10 mouse cellular contexts compared by ENCODE assay signal in the genomic region with DNA sequence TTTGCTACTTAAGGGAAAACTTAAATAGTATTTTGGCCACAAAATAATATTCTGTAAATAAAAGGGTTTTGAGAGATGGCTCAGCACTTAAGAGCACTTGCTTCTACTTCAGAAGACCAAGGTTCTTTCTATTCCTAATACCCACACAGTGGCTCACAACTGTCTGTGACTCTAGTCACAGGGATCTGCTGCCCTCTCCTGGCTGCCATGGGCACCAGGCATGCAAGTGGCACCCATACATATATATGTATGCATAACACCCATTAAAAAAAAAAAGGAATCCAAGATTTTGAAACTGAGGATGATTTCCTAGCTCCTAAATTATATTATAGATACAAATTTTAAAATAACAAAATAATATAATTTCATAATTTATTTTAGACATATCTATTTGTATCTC. TPM values are rescaled to one million over a fixed set of nuclear protein-coding genes. Genes with fewer than 3 reads are reported as not detected.
DNase-seq lines count a peak whose midpoint lies in the region; ATAC-seq and TF ChIP-seq lines count a peak whose summit lies in the region.
"Had no signal": no experiment of that assay in that cellular context is flagged by ENCODE, and none has a peak within 500 bp of the region (broad histone marks: within the 10 kb centered on the region; RNA-seq: fewer than 3 reads in every experiment).

No protein-coding gene starts in this region.

- peak; percentile 40 for TF ChIP-seq RAD21 in CH12.LX (IDR thresholded peaks at IDR 0.05; ENCODE audit: low read depth, low read length)

- peak; percentile 61 for TF ChIP-seq CTCF in kidney, postnatal 0 days (IDR thresholded peaks at IDR 0.05; ENCODE audit: low read depth)
- peak; percentile 30 to 67; a peak in 3 of 4 replicates for TF ChIP-seq CTCF in CH12.LX (conservative IDR thresholded peaks at IDR 0.05 in 1 of 2, IDR thresholded peaks at IDR 0.05 in 1 of 2; ENCODE audit: low read depth in 2 of 2, low read length in 2 of 2)
- TF ChIP-seq CTCF in hindbrain, postnatal 0 days (IDR thresholded peaks at IDR 0.05; ENCODE audit: low read depth): peak; percentile 76

- no peak overlapping the region for H3K4me2 ChIP-seq in kidney, postnatal 0 days (ENCODE audit: low read length)
- H3K4me2 ChIP-seq in CH12.LX (ENCODE audit: insufficient read depth, low read depth, poor library complexity, severe bottlenecking): no peak overlapping the region
- no peak overlapping the region for H3K4me2 ChIP-seq in hindbrain, postnatal 0 days (ENCODE audit: low read depth, low read length)
- H3K4me2 ChIP-seq: embryonic facial prominence, embryonic 15.5 days; lung, embryonic 15.5 days had no signal

- no peaks in the 10 kb centered on the region for H3K79me2 ChIP-seq in CH12.LX (replicated peaks; ENCODE audit: control insufficient read depth, extremely low read depth, insufficient read depth, poor library complexity, severe bottlenecking)

- no peaks in the 10 kb centered on the region for H3K4me1 ChIP-seq in kidney, postnatal 0 days (replicated peaks; ENCODE audit: insufficient read depth, low read length)
- H3K4me1 ChIP-seq in CH12.LX (ENCODE audit: control insufficient read depth in 1 of 2, insufficient read depth in 2 of 2): no peaks in the 10 kb centered on the region
- no peaks in the 10 kb centered on the region for H3K4me1 ChIP-seq in hindbrain, postnatal 0 days (ENCODE audit: insufficient read depth, low read length)
- H3K4me1 ChIP-seq: embryonic facial prominence, embryonic 15.5 days; lung, embryonic 15.5 days had no signal

- no peak overlapping the region for H3K4me3 ChIP-seq in kidney, postnatal 0 days (replicated peaks; ENCODE audit: low read depth, low read length)
- H3K4me3 ChIP-seq in CH12.LX (replicated peaks in 1 of 3; ENCODE audit: low read depth in 2 of 3, low read length in 2 of 3, poor library complexity in 1 of 3): no peak overlapping the region
- H3K4me3 ChIP-seq in hindbrain, postnatal 0 days (ENCODE audit: low read length): no peak overlapping the region
- H3K4me3 ChIP-seq: embryonic facial prominence, embryonic 15.5 days; lung, embryonic 15.5 days had no signal

- TF ChIP-seq POLR2A in CH12.LX (IDR thresholded peaks at IDR 0.05; ENCODE audit: low read depth, low read length): no peak

- no peaks in the 10 kb centered on the region for H3K27me3 ChIP-seq in kidney, postnatal 0 days (ENCODE audit: insufficient read depth, low read length)
- H3K27me3 ChIP-seq in CH12.LX (replicated peaks): no peaks in the 10 kb centered on the region
- H3K27me3 ChIP-seq in hindbrain, postnatal 0 days (ENCODE audit: insufficient read depth, low read length): no peaks in the 10 kb centered on the region
- H3K27me3 ChIP-seq: embryonic facial prominence, embryonic 15.5 days; lung, embryonic 15.5 days had no signal

- TF ChIP-seq EP300 in CH12.LX (IDR thresholded peaks at IDR 0.05; ENCODE audit: low read length): no peak

- H3K9ac ChIP-seq in kidney, postnatal 0 days (ENCODE audit: low read depth, low read length): no peak overlapping the region
- H3K9ac ChIP-seq in CH12.LX (ENCODE audit: insufficient read depth, low read depth): no peak overlapping the region
- no peak overlapping the region for H3K9ac ChIP-seq in hindbrain, postnatal 0 days (replicated peaks; ENCODE audit: low read length)
- H3K9ac ChIP-seq: embryonic facial prominence, embryonic 15.5 days; lung, embryonic 15.5 days had no signal

- H3K27ac ChIP-seq in kidney, postnatal 0 days: no peak overlapping the region
- H3K27ac ChIP-seq in CH12.LX (ENCODE audit: insufficient read depth, low read depth): no peak overlapping the region
- no peak overlapping the region for H3K27ac ChIP-seq in hindbrain, postnatal 0 days
- H3K27ac ChIP-seq: embryonic facial prominence, embryonic 15.5 days; lung, embryonic 15.5 days had no signal

- ATAC-seq in kidney, postnatal 0 days (replicated peaks; ENCODE audit: low FRiP score, low read depth): no peak
- peak; percentile 66; the same call in 1 of the 2 replicates for ATAC-seq in hindbrain, postnatal 0 days

- no peaks in the 10 kb centered on the region for H3K9me3 ChIP-seq in kidney, postnatal 0 days (replicated peaks; ENCODE audit: low read length)
- no peaks in the 10 kb centered on the region for H3K9me3 ChIP-seq in CH12.LX (replicated peaks; ENCODE audit: low read length)
- H3K9me3 ChIP-seq in hindbrain, postnatal 0 days (ENCODE audit: low read length): no peaks in the 10 kb centered on the region
- H3K9me3 ChIP-seq: embryonic facial prominence, embryonic 15.5 days; lung, embryonic 15.5 days had no signal

- dilution Hi-C loops in CH12.LX (cut with MboI; ENCODE audit: extremely low pct_ligation_motif_present, extremely low pct_unique_long_range_greater_than_20kb, low sequenced_read_pairs): no loop called here

- peak; percentile 40 for DNase-seq in kidney, postnatal 0 days (ENCODE audit: low spot score)
- DNase-seq in kidney, adult 11 months: no peak
- peak; percentile 43 for DNase-seq in CH12.LX (ENCODE audit: extremely low read depth)
- DNase-seq in adrenal gland, postnatal 25 days: peak; percentile 26
- DNase-seq in hindbrain, postnatal 0 days (ENCODE audit: low spot score): peak; percentile 71
- DNase-seq in mesoderm, embryonic 11.5 days (ENCODE audit: low read depth, low spot score): peak; percentile 43
- DNase-seq in ovary, postnatal 14 days (ENCODE audit: low spot score): no peak
- no peak for DNase-seq in right cerebral cortex, postnatal 25 days

- in situ Hi-C loops in CH12.LX (cut with MboI; ENCODE audit: low pct_ligation_motif_present, low pct_unique_long_range_greater_than_20kb, low sequenced_read_pairs): no loop called here

- H3K36me3 ChIP-seq in kidney, postnatal 0 days (ENCODE audit: insufficient read depth, low read length): peaks cover 26% of the 10 kb centered on the region; the same call in 1 of the 2 replicates
- peaks cover 23 to 68% of the 10 kb centered on the region in 2 experiments for H3K36me3 ChIP-seq in CH12.LX (replicated peaks in 1 of 2; ENCODE audit: control insufficient read depth in 1 of 2, insufficient read depth in 1 of 2, low read length in 1 of 2)
- H3K36me3 ChIP-seq in hindbrain, postnatal 0 days (ENCODE audit: insufficient read depth, low read length): peaks cover 35% of the 10 kb centered on the region

TF ChIP-seq in CH12.LX, 34 proteins besides CTCF, POLR2A, EP300 and RAD21:
- no peak for TF ChIP-seq MAZ (IDR thresholded peaks at IDR 0.05; ENCODE audit: low read depth, low read length)
- TF ChIP-seq ZMIZ1 (IDR thresholded peaks at IDR 0.05; ENCODE audit: low read depth, low read length): no peak
- no peak for TF ChIP-seq E2F4 (IDR thresholded peaks at IDR 0.05; ENCODE audit: insufficient replicate concordance, low read depth, low read length)
- no peak for TF ChIP-seq IRF4 (IDR thresholded peaks at IDR 0.05; ENCODE audit: low read depth, low read length)
- TF ChIP-seq RCOR1 (conservative IDR thresholded peaks at IDR 0.05; ENCODE audit: low read depth, low read length): no peak
- TF ChIP-seq JUND (conservative IDR thresholded peaks at IDR 0.05; ENCODE audit: low read depth, low read length): no peak
- TF ChIP-seq USF1 (IDR thresholded peaks at IDR 0.05; ENCODE audit: low read depth, low read length): no peak
- no peak for TF ChIP-seq TCF12 (IDR thresholded peaks at IDR 0.05; ENCODE audit: low read depth, low read length)
- TF ChIP-seq MYC (IDR thresholded peaks at IDR 0.05; ENCODE audit: low read depth, low read length): no peak
- no peak for TF ChIP-seq NELFE (IDR thresholded peaks at IDR 0.05; ENCODE audit: low read depth, low read length)
- TF ChIP-seq BHLHE40 (IDR thresholded peaks at IDR 0.05; ENCODE audit: low read depth, low read length): no peak
- TF ChIP-seq UBTF (IDR thresholded peaks at IDR 0.05; ENCODE audit: low read depth, low read length): no peak
- no peak for TF ChIP-seq ETS1 (conservative IDR thresholded peaks at IDR 0.05; ENCODE audit: low read depth, low read length)
- TF ChIP-seq USF2 (conservative IDR thresholded peaks at IDR 0.05; ENCODE audit: low read depth, low read length): no peak
- TF ChIP-seq SMC3 (IDR thresholded peaks at IDR 0.05; ENCODE audit: low read depth, low read length): peak; percentile 38
- peak; percentile 62 for TF ChIP-seq ZNF384 (IDR thresholded peaks at IDR 0.05; ENCODE audit: low read depth, low read length)
- TF ChIP-seq ZC3H11A (IDR thresholded peaks at IDR 0.05; ENCODE audit: low read depth, low read length): no peak

RNA-seq across cellular contexts. Expression of gene Atxn7, which starts 10.8 kb away (rescaled TPM):
- polyA plus RNA-seq in kidney, postnatal 0 days (2015; fragmentation: Nextera tagmentation; extraction: Ambion mirVana): 4.0 and 4.6 TPM in 2 replicates
- total RNA-seq in CH12.LX (2012; rRNA removed) (2.0 and 2.3 TPM in 2 replicates), CH12.LX (2014; rRNA removed) (2.1 and 2.7 TPM in 2 replicates)
- polyA plus RNA-seq in CH12.LX (2012; ENCODE audit: insufficient read length, low read depth): 5.6 and 6.6 TPM in 2 replicates
- 28.7 and 30.4 TPM in 2 replicates for total RNA-seq in adrenal gland, postnatal 25 days (2021)
- total RNA-seq in hindbrain, postnatal 0 days (2014; rRNA removed): 9.4 and 11.7 TPM in 2 replicates
- polyA plus RNA-seq in hindbrain, postnatal 0 days (2015; fragmentation: Nextera tagmentation; extraction: Ambion mirVana): 2.9 and 3.6 TPM in 2 replicates

RNA-seq across cellular contexts. Expression of gene Thoc7, which starts 11.3 kb away (rescaled TPM):
- polyA plus RNA-seq in kidney, postnatal 0 days (2015; fragmentation: Nextera tagmentation; extraction: Ambion mirVana): 211 and 212 TPM in 2 replicates
- total RNA-seq in CH12.LX (2012; rRNA removed): 98.6 and 104 TPM in 2 replicates
- 209 and 218 TPM in 2 replicates for total RNA-seq in CH12.LX (2014; rRNA removed)
- 162 and 209 TPM in 2 replicates for polyA plus RNA-seq in CH12.LX (2012; ENCODE audit: insufficient read length, low read depth)
- 105 and 129 TPM in 2 replicates for total RNA-seq in adrenal gland, postnatal 25 days (2021)
- 38.1 and 46.5 TPM in 2 replicates for total RNA-seq in hindbrain, postnatal 0 days (2014; rRNA removed)
- 211 and 226 TPM in 2 replicates for polyA plus RNA-seq in hindbrain, postnatal 0 days (2015; fragmentation: Nextera tagmentation; extraction: Ambion mirVana)

RNA-seq across cellular contexts. Expression of gene Gm281, which starts 36.1 kb away (rescaled TPM):
- polyA plus RNA-seq in kidney, postnatal 0 days (2015; fragmentation: Nextera tagmentation; extraction: Ambion mirVana): not detected in 2 replicates
- total RNA-seq in CH12.LX (2012; rRNA removed) (not detected in 2 replicates), CH12.LX (2014; rRNA removed) (not detected in 2 replicates)
- polyA plus RNA-seq in CH12.LX (2012; ENCODE audit: insufficient read length, low read depth): not detected in 2 replicates
- not detected in 2 replicates for total RNA-seq in adrenal gland, postnatal 25 days (2021)
- total RNA-seq in hindbrain, postnatal 0 days (2014; rRNA removed): not detected in 2 replicates
- polyA plus RNA-seq in hindbrain, postnatal 0 days (2015; fragmentation: Nextera tagmentation; extraction: Ambion mirVana): not detected in 2 replicates
- polyA plus RNA-seq: lung, embryonic 15.5 days had no signal

Comparison
In these comparisons a context has a peak if more than half of its experiments do, and no peak if none do; other contexts are left out.
1. DNase-seq: peak in kidney, postnatal 0 days (single experiment), CH12.LX (single experiment), adrenal gland, postnatal 25 days (single experiment), hindbrain, postnatal 0 days (single experiment) and mesoderm, embryonic 11.5 days (single experiment); none in kidney, adult 11 months (single experiment), ovary, postnatal 14 days (single experiment) and right cerebral cortex, postnatal 25 days (single experiment).
2. Peak in every context shown above with its lines, with median percentiles within 50 percentile points of each other: CTCF ChIP-seq.